Mouse (Mus musculus) ES-E14 (cell line): ENCODE measurements around the gene Mphosph6.

Source experiments
- CHD2 ChIP-seq: IDR thresholded peaks from 2 replicates; pipeline ENCODE4 v1.6.1; 2014; ENCODE audit warnings: mild to moderate bottlenecking, low read depth, low read length, inconsistent platforms
- ZC3H11A ChIP-seq: IDR thresholded peaks from 2 replicates; pipeline ENCODE4 v1.6.1; 2012; ENCODE audit warnings: low read depth, mild to moderate bottlenecking, inconsistent platforms, low read length, borderline replicate concordance

GRCm38 (mm10) chr8:117796464-117796863 lies 5.3 kb downstream of the Mphosph6 start:
- no peak for TF ChIP-seq ZC3H11A
- TF ChIP-seq CHD2: no peak
